Mouse (Mus musculus) bone marrow, adult 2 months (tissue): ENCODE measurements around the gene Olfr453. TPM values are rescaled to one million over a fixed set of nuclear protein-coding genes. Genes with fewer than 3 reads are reported as not detected.
A peak's percentile ranks its signal among the peaks of the same experiment; 100 is the strongest.

Experiments used
- H3K27ac ChIP-seq: fragments of 200-500 bp; 2 replicates; pipeline ENCODE4 v1.5.1; 2012; ENCODE audit warnings: low read depth, mild to moderate bottlenecking, control low read depth, inconsistent platforms, low read length; ENCODE audit not compliant: control insufficient read depth, poor library complexity, insufficient read depth
- H3K4me1 ChIP-seq: fragments of 200-500 bp; 2 replicates; pipeline ENCODE4 v1.6.1; 2011; ENCODE audit warnings: low read length; ENCODE audit not compliant: control insufficient read depth, insufficient read depth
- H3K4me3 ChIP-seq: fragments of 200-500 bp; replicated peaks from 2 replicates; pipeline ENCODE3; 2011; ENCODE audit warnings: mild to moderate bottlenecking, low read depth, low read length, control low read depth; ENCODE audit not compliant: control insufficient read depth
- CTCF ChIP-seq: fragments of 200-500 bp; IDR thresholded peaks from 2 replicates; pipeline ENCODE4 v1.5.1; 2011; ENCODE audit warnings: low read length, control low read depth; ENCODE audit not compliant: control insufficient read depth, insufficient read depth
- POLR2A ChIP-seq: fragments of 200-500 bp; IDR thresholded peaks from 2 replicates; pipeline ENCODE4 v1.6.1; 2011; ENCODE audit warnings: low read depth, mild to moderate bottlenecking, control low read depth, low read length, borderline replicate concordance; ENCODE audit not compliant: control insufficient read depth
- WGBS: fragments of 180-500 bp; shearing (Covaris S2); methylation state at CpG from one replicate; pipeline ENCODE4 v1.1.7; 2018; 5-methylcytosine and 5-hydroxymethylcytosine counted together
- polyA plus RNA-seq: library from polyadenylated mRNA; stranded (reverse); fragments of >200 nt; gene quantifications from 2 replicates; pipeline ENCODE4 v1.2.4, GENCODE M21; 2011; ENCODE audit warnings: low replicate concordance; ENCODE audit not compliant: missing spikeins, insufficient read depth, insufficient read length

Olfr453 gene
- not detected in 2 replicates for polyA plus RNA-seq

DNA sequence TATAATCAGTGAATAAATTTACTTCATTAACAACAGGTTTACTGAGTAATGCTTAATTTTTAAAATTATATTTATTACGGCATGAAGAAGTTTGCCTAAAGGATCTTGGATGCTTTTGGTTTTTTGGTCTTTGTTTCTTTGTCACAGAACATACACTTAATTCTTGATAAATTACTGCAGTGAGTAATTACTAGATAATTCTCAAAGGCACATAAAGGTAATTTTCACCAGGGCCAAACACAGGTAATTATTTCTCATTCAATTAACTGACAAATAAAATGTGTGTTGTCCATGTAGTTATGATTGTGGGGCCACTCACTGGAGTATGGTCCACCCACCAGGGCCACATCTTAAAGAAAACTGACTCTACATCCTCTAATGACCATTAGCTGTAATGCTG is at the start of gene Olfr453:
Gene Olfr453 (plus strand): TSS at position 301 of the 400 bp plus-strand sequence.
- WGBS: 83% methylated on average over 1 of the region's 1 CpGs
- Histone ChIP-seq H3K27ac (no peak within 1 kb of the TSS), H3K4me1 (no peaks in the 10 kb centered on the region), H3K4me3 (no peak within 1 kb of the TSS)
- TF ChIP-seq CTCF (no peak), POLR2A (no peak)

DNA sequence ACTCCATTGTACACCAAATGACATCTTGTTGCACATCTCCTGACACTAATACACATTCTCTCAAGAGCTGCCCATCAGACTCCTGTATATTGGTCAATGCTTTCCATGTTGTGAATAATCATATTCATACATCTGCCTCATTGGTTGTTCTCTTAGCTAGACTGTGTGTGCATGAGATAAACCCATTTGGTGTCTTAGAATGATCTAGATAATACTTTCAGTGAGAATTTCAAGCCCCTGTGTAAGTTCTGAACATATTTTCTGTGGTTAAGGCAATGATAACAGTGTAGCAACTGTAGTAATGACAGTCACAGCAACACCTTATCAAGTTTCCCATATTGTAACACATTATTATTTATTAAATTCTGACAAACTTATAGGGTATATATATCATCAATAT is 49.4 kb upstream of the Olfr453 start:
- Histone ChIP-seq H3K27ac (no peak overlapping the region), H3K4me1 (no peaks in the 10 kb centered on the region), H3K4me3 (no peak overlapping the region)
- TF ChIP-seq CTCF (no peak), POLR2A (no peak)

DNA sequence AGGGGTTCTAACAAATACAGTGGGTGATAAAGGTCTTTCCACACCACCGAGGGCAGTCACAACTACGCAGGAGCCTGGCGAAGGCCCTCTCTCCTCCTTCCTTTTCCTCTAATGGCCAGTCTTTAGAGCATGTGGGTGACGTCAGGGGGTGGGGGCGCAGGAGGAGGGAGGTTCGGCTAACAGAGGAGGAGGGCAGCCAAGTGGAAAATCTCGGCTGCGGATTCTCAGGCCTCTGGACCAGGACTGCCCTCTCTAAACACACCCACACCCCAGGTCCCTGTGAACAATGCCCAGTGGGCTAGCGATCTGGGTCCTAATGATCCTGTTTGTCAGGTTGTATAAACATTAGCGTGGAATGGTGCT is 47.0 kb upstream of the Olfr453 start:
- Histone ChIP-seq H3K27ac (no peak overlapping the region), H3K4me1 (no peaks in the 10 kb centered on the region), H3K4me3 (peak overlapping the region; percentile 47)
- WGBS: 3% methylated on average over 10 of the region's 10 CpGs
- TF ChIP-seq POLR2A (no peak), CTCF (no peak)

DNA sequence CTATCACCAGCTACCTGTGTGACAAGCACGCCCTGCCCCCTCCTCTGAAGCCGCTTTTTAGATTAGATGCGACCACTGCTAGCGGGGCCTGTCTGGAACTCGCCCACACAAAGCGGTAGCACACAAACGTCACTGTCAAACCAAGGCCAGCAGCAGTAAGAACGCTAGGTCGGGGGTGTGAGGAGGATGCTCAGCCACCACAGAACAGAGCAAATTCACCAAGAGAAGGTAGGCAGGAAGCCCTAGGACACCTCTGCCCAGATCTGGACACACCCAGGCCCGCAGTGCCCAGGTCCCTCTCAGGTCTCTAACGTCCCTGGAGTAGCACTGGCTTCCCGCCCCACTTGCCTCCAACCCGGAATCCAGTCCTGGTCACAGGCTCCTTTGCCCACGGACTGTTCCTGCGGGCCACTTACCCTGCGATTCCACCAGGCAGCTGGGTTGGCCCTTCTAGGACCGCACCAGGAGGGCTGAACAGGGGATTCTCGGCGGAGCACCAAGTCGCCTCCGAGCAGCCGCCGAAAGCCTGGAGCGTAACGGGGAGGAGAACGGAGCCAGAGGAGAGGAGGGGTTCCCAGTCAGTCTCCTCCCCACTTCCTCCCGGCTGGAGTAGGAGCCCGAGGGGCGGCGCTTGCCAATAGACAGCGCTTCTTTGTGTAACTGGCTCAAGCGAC is 46.5 kb upstream of the Olfr453 start:
- TF ChIP-seq CTCF (no peak), POLR2A (no peak)
- WGBS: 1% methylated on average over 32 of the region's 32 CpGs
- no peak overlapping the region for H3K27ac ChIP-seq
- no peaks in the 10 kb centered on the region for H3K4me1 ChIP-seq
- H3K4me3 ChIP-seq: peak overlapping the region; percentile 47

DNA sequence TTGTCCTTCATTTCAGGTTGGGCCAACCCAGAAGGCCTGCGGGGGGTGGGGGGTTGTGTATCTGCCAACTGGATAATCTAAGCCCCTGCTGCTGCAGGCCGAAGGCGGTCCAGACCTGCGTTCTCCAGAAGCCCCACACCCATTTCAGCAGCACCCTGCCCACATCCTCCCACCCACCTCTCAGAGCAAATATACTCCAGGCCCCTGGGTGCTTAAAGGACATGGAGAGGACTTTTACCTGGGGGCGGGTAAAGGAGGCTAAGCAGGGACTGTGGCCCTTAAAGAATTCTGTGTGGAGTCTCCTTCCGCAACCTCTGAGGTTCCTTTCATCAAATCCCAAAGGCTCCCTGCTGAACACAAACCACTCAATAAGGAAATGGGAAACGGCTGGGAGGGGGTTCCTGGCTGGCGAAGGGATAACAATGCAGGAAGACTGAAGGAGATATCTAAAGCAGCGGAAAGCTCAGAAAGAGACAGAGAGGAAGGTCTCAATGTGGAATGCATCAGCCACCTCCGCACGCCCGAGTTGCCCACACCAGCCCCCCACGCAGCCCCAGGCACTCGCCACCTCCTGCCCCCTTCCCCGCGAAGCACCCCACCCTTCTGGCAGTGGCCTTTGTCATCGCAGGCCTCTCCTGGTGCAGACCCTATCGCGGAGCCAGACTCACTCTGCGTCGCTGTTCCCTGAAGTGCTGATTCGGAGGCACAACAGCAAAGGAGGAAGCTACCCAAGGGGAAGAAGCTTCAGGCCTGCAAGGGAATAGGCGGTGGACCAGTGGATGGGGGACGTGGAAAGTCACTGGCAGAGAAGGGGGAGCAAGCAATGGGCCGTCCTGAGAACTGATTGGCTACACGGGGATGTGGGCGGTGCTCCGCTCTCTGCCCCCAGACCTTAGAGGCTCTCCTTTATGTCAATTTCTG is 29.6 kb upstream of the Olfr453 start, which contains the start of gene Tcaf1:
Gene Tcaf1 (minus strand): TSS at position 798 of the 921 bp plus-strand sequence.
- no peak within 1 kb of the TSS; the same call in 1 of the 2 replicates for H3K27ac ChIP-seq
- TF ChIP-seq CTCF (no peak), POLR2A (no peak)

DNA sequence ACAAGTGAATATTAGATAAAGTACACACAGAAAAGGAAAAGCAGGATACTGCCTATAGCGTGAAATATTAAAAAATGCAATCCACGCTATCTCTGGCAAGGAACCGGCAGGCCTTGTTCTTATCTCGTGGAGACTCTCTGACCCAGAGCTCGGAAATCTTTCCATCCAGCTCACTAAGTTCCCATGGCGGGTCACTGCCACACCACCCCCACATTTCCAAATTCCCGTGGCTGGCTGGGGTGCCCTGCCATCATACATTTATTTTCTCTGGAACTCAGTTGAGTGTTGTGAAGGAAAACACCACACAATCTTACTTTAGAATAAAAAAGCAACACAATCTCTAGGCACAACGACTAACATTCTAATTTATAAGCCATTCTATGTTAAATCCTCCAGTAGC is 24.5 kb upstream of the Olfr453 start:
- no peaks in the 10 kb centered on the region for H3K4me1 ChIP-seq
- no peak overlapping the region for H3K4me3 ChIP-seq
- no peak overlapping the region for H3K27ac ChIP-seq
- 71% methylated on average over 8 of the region's 8 CpGs for WGBS
- TF ChIP-seq POLR2A: no peak
- TF ChIP-seq CTCF: no peak

More for the DNA sequence above, 29.6 kb upstream of the Olfr453 start, which contains the start of gene Tcaf1:
- Histone ChIP-seq H3K4me1 (no peaks in the 10 kb centered on the region), H3K4me3 (peak within 1 kb of the TSS; percentile 22)
- WGBS: 28% methylated on average over 28 of the region's 28 CpGs

DNA sequence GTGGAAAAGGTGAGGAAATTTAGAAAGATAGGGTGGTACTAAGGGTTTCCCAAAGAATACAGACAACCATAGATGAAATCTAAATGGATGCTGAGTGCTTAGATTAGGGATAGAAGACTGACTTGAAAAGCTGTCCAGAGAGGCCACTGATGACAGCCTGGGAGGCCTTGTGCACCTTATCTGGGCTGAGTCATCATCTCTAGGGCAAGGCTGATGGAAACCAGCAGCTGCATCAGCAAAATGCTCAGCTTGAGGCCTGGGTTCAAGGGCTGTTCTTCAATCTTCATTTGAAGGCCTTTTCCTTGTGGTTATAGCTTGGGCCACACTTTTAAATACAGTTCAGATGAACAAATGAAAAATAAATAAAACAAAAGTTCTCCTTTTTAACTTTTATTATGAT is 21.2 kb upstream of the Olfr453 start:
- TF ChIP-seq CTCF (no peak), POLR2A (no peak)
- H3K4me1 ChIP-seq: no peaks in the 10 kb centered on the region
- no peak overlapping the region for H3K27ac ChIP-seq

DNA sequence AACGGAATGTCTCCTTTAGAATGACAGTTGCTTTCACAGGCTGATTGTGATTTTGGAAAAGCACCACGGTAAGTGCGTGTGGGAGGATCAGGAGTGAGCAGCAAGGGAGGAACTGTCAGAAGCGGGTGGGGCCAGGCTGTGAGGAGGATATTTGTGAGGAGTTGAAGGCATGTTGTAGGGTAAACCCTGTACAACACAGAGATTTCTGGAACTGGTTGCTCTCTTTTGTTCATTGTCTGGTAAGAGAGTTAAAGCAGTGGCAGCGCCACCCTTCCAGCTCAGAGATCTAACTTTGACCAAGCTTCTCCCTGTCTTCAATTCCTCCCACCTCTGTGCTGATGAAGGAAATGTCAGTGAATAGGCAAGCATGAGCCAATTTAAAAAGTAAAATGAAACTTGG is 3.1 kb downstream of the Olfr453 start:
- H3K4me3 ChIP-seq: no peak overlapping the region
- H3K27ac ChIP-seq: no peak overlapping the region
- H3K4me1 ChIP-seq: no peaks in the 10 kb centered on the region
- TF ChIP-seq CTCF (no peak), POLR2A (no peak)
- 68% methylated on average over 5 of the region's 5 CpGs for whole genome bisulfite sequencing

More for the DNA sequence above, 21.2 kb upstream of the Olfr453 start:
- no peak overlapping the region for H3K4me3 ChIP-seq
